Mouse (Mus musculus): ENCODE results near the gene Lrriq1.

GRCm38 (mm10) chr10:103002556-103002955 lies 233.6 kb downstream of the Lrriq1 start:
- TF ChIP-seq ZC3H11A (IDR thresholded peaks at IDR 0.05; ENCODE audit: borderline replicate concordance, low read depth, low read length) (no peak), CHD2 (IDR thresholded peaks at IDR 0.05; ENCODE audit: low read depth, low read length) (no peak), ZNF384 (IDR thresholded peaks at IDR 0.05; ENCODE audit: low read depth, low read length) (no peak)

All from ES-E14 (cell line).